Mouse (Mus musculus) neural tube, embryonic 15.5 days (tissue): ENCODE results near the gene Cisd3. TPM values are rescaled to one million over a fixed set of nuclear protein-coding genes. Genes with fewer than 3 reads are reported as not detected.

Experiments
- ATAC-seq: fragments of 200-750 bp; cut with Nextera tagmentation; 2 replicates; pipeline ENCODE4 v1.8.0; 2017; ENCODE audit warnings: mild to moderate bottlenecking, moderate TSS enrichment, moderate library complexity; ENCODE audit not compliant: low FRiP score
- H3K27ac ChIP-seq: fragments of 300-500 bp; sonication (generic); replicated peaks from 2 replicates; pipeline ENCODE4 v1.5.1; 2015; ENCODE audit warnings: mild to moderate bottlenecking, inconsistent platforms
- H3K27me3 ChIP-seq: fragments of 300-500 bp; sonication (generic); replicated peaks from 2 replicates; pipeline ENCODE4 v1.6.1; 2015; ENCODE audit warnings: inconsistent platforms
- H3K36me3 ChIP-seq: fragments of 300-500 bp; sonication (generic); 2 replicates; pipeline ENCODE4 v1.6.1; 2015; ENCODE audit warnings: inconsistent platforms
- H3K4me1 ChIP-seq: fragments of 300-500 bp; sonication (generic); 2 replicates; pipeline ENCODE4 v1.6.1; 2015; ENCODE audit warnings: inconsistent platforms
- H3K4me2 ChIP-seq: fragments of 300-500 bp; sonication (generic); 2 replicates; pipeline ENCODE4 v1.6.1; 2015; ENCODE audit warnings: inconsistent platforms, mild to moderate bottlenecking, moderate library complexity
- H3K4me3 ChIP-seq: fragments of 300-500 bp; sonication (generic); replicated peaks from 2 replicates; pipeline ENCODE4 v1.5.1; 2015; ENCODE audit warnings: mild to moderate bottlenecking, inconsistent platforms
- H3K9ac ChIP-seq: fragments of 300-500 bp; sonication (generic); replicated peaks from 2 replicates; pipeline ENCODE4 v1.6.1; 2015; ENCODE audit warnings: mild to moderate bottlenecking, inconsistent platforms
- H3K9me3 ChIP-seq: fragments of 300-500 bp; sonication (generic); replicated peaks from 2 replicates; pipeline ENCODE4 v1.6.1; 2016; ENCODE audit warnings: inconsistent platforms
- WGBS: fragments of 180-500 bp; shearing (Covaris S2); methylation state at CpG from one replicate; pipeline ENCODE4 v1.1.7; 2015; ENCODE audit warnings: mixed read lengths; 5-methylcytosine and 5-hydroxymethylcytosine counted together
- polyA plus RNA-seq: library from polyadenylated mRNA; unstranded; fragments of >200 nt; fragmentation: Nextera tagmentation; extraction: Ambion mirVana; gene quantifications from 2 replicates; pipeline ENCODE4 v1.2.1, GENCODE M21; 2015

Cisd3 gene
- polyA plus RNA-seq, 1 experiment from 2014 or later: 50.1 TPM

GRCm38 (mm10) chr11:97664339-97664665, 21.3 kb upstream of the Cisd3 start:
- peak overlapping the region; percentile 88 for H3K4me2 ChIP-seq
- H3K9me3 ChIP-seq: no peaks in the 10 kb centered on the region
- ATAC-seq: no peak
- WGBS: 0% methylated on average over 7 of the region's 8 CpGs
- peak overlapping the region; percentile 73 for H3K9ac ChIP-seq
- peaks cover 19% of the 10 kb centered on the region for H3K27me3 ChIP-seq
- H3K36me3 ChIP-seq: peaks cover 25% of the 10 kb centered on the region
- H3K4me1 ChIP-seq: peaks cover 52% of the 10 kb centered on the region
- peak overlapping the region; percentile 82 for H3K4me3 ChIP-seq
- H3K27ac ChIP-seq: peak overlapping the region; percentile 82; the same call in 1 of the 2 replicates

GRCm38 (mm10) chr11:97664771-97665240, 20.8 kb upstream of the Cisd3 start:
- Histone ChIP-seq H3K27ac (0 out of 2 replicates have a peak overlapping the region, but pooled peaks have one; percentile 0), H3K4me1 (peaks cover 52% of the 10 kb centered on the region), H3K4me3 (peak overlapping the region; percentile 82), H3K36me3 (peaks cover 30% of the 10 kb centered on the region), H3K9me3 (no peaks in the 10 kb centered on the region), H3K9ac (0 out of 2 replicates have a peak overlapping the region, but pooled peaks have one; percentile 4), H3K4me2 (peak overlapping the region; percentile 88), H3K27me3 (peaks cover 19% of the 10 kb centered on the region)
- 37% methylated on average over 6 of the region's 6 CpGs for WGBS
- ATAC-seq: no peak

GRCm38 (mm10) chr11:97665431-97665830, 20.2 kb upstream of the Cisd3 start:
- 89% methylated on average over 13 of the region's 13 CpGs for WGBS
- Histone ChIP-seq H3K36me3 (peaks cover 36% of the 10 kb centered on the region), H3K27ac (no peak overlapping the region), H3K4me2 (peak overlapping the region; percentile 88), H3K9ac (no peak overlapping the region), H3K4me1 (peaks cover 51% of the 10 kb centered on the region), H3K27me3 (peaks cover 19% of the 10 kb centered on the region), H3K4me3 (peak overlapping the region; percentile 82; the same call in 1 of the 2 replicates), H3K9me3 (no peaks in the 10 kb centered on the region)
- ATAC-seq: no peak

GRCm38 (mm10) chr11:97666221-97666620, 19.4 kb upstream of the Cisd3 start:
- 89% methylated on average over 7 of the region's 7 CpGs for WGBS
- H3K4me2 ChIP-seq: no peak overlapping the region
- H3K9ac ChIP-seq: no peak overlapping the region
- H3K4me3 ChIP-seq: no peak overlapping the region
- peaks cover 41% of the 10 kb centered on the region for H3K36me3 ChIP-seq
- H3K4me1 ChIP-seq: peaks cover 43% of the 10 kb centered on the region
- H3K9me3 ChIP-seq: no peaks in the 10 kb centered on the region
- H3K27ac ChIP-seq: no peak overlapping the region
- peaks cover 13% of the 10 kb centered on the region for H3K27me3 ChIP-seq
- no peak for ATAC-seq

- Histone ChIP-seq H3K4me2 (no peak overlapping the region), H3K36me3 (peaks cover 47% of the 10 kb centered on the region), H3K27me3 (peaks cover 7% of the 10 kb centered on the region), H3K27ac (no peak overlapping the region), H3K4me1 (peaks cover 38% of the 10 kb centered on the region), H3K9ac (no peak overlapping the region), H3K4me3 (no peak overlapping the region), H3K9me3 (no peaks in the 10 kb centered on the region)
- ATAC-seq: no peak
- 95% methylated on average over 15 of the region's 15 CpGs for WGBS
Observed at GRCm38 (mm10) chr11:97666794-97667193, 18.8 kb upstream of the Cisd3 start.

GRCm38 (mm10) chr11:97668160-97668559, 17.5 kb upstream of the Cisd3 start:
- Histone ChIP-seq H3K4me2 (no peak overlapping the region), H3K9ac (no peak overlapping the region), H3K9me3 (no peaks in the 10 kb centered on the region), H3K4me1 (peaks cover 27% of the 10 kb centered on the region), H3K36me3 (peaks cover 58% of the 10 kb centered on the region), H3K27me3 (no peaks in the 10 kb centered on the region), H3K4me3 (no peak overlapping the region), H3K27ac (no peak overlapping the region)
- no peak for ATAC-seq
- WGBS: 94% methylated on average over 7 of the region's 7 CpGs

- no peaks in the 10 kb centered on the region for H3K27me3 ChIP-seq
- no peak overlapping the region; the same call in 1 of the 2 replicates for H3K27ac ChIP-seq
- WGBS: 61% methylated on average over 15 of the region's 15 CpGs
- no peak overlapping the region for H3K4me3 ChIP-seq
- peaks cover 25% of the 10 kb centered on the region for H3K4me1 ChIP-seq
- H3K36me3 ChIP-seq: peaks cover 69% of the 10 kb centered on the region
- H3K4me2 ChIP-seq: no peak overlapping the region
- H3K9ac ChIP-seq: no peak overlapping the region
- no peaks in the 10 kb centered on the region for H3K9me3 ChIP-seq
- ATAC-seq: no peak
Observed at GRCm38 (mm10) chr11:97669268-97669667, 16.4 kb upstream of the Cisd3 start.

GRCm38 (mm10) chr11:97669829-97670228, 15.8 kb upstream of the Cisd3 start:
- Histone ChIP-seq H3K9ac (no peak overlapping the region), H3K27ac (no peak overlapping the region), H3K36me3 (peaks cover 74% of the 10 kb centered on the region), H3K4me2 (no peak overlapping the region), H3K27me3 (no peaks in the 10 kb centered on the region), H3K9me3 (no peaks in the 10 kb centered on the region), H3K4me3 (no peak overlapping the region), H3K4me1 (peaks cover 19% of the 10 kb centered on the region)
- ATAC-seq: no peak
- WGBS: 48% methylated on average over 6 of the region's 6 CpGs

- no peaks in the 10 kb centered on the region for H3K27me3 ChIP-seq
- peaks cover 81% of the 10 kb centered on the region for H3K36me3 ChIP-seq
- no peak overlapping the region for H3K4me3 ChIP-seq
- no peak overlapping the region for H3K9ac ChIP-seq
- H3K9me3 ChIP-seq: no peaks in the 10 kb centered on the region
- H3K27ac ChIP-seq: no peak overlapping the region
- peaks cover 12% of the 10 kb centered on the region for H3K4me1 ChIP-seq
- H3K4me2 ChIP-seq: no peak overlapping the region
- WGBS: 79% methylated on average over 13 of the region's 13 CpGs
- ATAC-seq: no peak
Observed at GRCm38 (mm10) chr11:97670234-97671176, 15.1 kb upstream of the Cisd3 start.

- peaks cover 11% of the 10 kb centered on the region for H3K4me1 ChIP-seq
- H3K9ac ChIP-seq: no peak overlapping the region
- peaks cover 76% of the 10 kb centered on the region for H3K36me3 ChIP-seq
- H3K9me3 ChIP-seq: no peaks in the 10 kb centered on the region
- no peaks in the 10 kb centered on the region for H3K27me3 ChIP-seq
- H3K27ac ChIP-seq: no peak overlapping the region
- ATAC-seq: no peak
- no peak overlapping the region for H3K4me2 ChIP-seq
- 55% methylated on average over 2 of the region's 2 CpGs for WGBS
- H3K4me3 ChIP-seq: no peak overlapping the region
Observed at GRCm38 (mm10) chr11:97671177-97671527, 14.5 kb upstream of the Cisd3 start.

GRCm38 (mm10) chr11:97673148-97673547, 12.5 kb upstream of the Cisd3 start:
- H3K9me3 ChIP-seq: no peaks in the 10 kb centered on the region
- no peak overlapping the region for H3K27ac ChIP-seq
- no peak overlapping the region for H3K4me2 ChIP-seq
- no peak overlapping the region for H3K4me3 ChIP-seq
- peaks cover 78% of the 10 kb centered on the region for H3K36me3 ChIP-seq
- no peaks in the 10 kb centered on the region for H3K27me3 ChIP-seq
- no peak overlapping the region for H3K9ac ChIP-seq
- H3K4me1 ChIP-seq: peaks cover 19% of the 10 kb centered on the region
- 84% methylated on average over 11 of the region's 11 CpGs for WGBS
- ATAC-seq: no peak
